ENCODE assay signal across 15 mouse cellular contexts in the genomic region with DNA sequence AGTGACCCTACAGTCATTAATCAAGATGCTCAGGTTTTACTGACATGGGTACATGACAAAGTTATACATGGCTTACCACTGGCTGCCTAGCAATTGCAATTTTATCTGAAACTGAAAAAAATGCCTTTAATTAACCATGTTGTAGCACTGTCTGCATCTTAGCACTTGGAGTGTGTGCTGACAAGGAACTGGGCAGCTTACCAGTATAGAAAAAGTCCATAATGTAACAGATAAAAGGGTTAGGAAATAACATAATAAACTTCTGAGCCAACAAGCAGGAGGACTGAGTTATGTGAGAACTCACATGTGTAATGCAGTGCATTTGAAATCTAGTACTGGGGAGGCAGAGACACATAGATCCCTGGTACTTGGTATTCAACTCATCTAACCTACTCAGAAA.
"Had no signal": no experiment of that assay in that cellular context is flagged by ENCODE, and none has a peak within 500 bp of the region (broad histone marks: within the 10 kb centered on the region; RNA-seq: fewer than 3 reads in every experiment).

No protein-coding gene starts in this region.

- H3K4me1 ChIP-seq: limb, embryonic 12.5 days; midbrain, embryonic 10.5 days; neural tube, embryonic 15.5 days had no signal

- DNase-seq: kidney, adult 8-10 months; kidney, postnatal 25 days; liver; lung, adult 18-20 months; lung, postnatal 4 days; midbrain, embryonic 14.5 days; right cerebral cortex, adult 18-20 months; right cerebral cortex, postnatal 25 days; thymus, postnatal 36 days had no signal

- H3K4me2 ChIP-seq: limb, embryonic 12.5 days; neural tube, embryonic 15.5 days had no signal

- H3K27me3 ChIP-seq: limb, embryonic 12.5 days; neural tube, embryonic 15.5 days had no signal

- ATAC-seq: lung, postnatal 0 days had no signal

- H3K9ac ChIP-seq: limb, embryonic 12.5 days; liver, embryonic 14.5 days; neural tube, embryonic 15.5 days had no signal

- H3K4me3 ChIP-seq: limb, embryonic 12.5 days; midbrain, embryonic 10.5 days; myocyte; neural tube, embryonic 15.5 days had no signal

- H3K27ac ChIP-seq: limb, embryonic 12.5 days; liver, embryonic 14.5 days; midbrain, embryonic 10.5 days; neural tube, embryonic 15.5 days had no signal

- H3K36me3 ChIP-seq: limb, embryonic 12.5 days; midbrain, embryonic 10.5 days; neural tube, embryonic 15.5 days had no signal

- H3K9me3 ChIP-seq: limb, embryonic 12.5 days; midbrain, embryonic 10.5 days; neural tube, embryonic 15.5 days had no signal
